Mouse (Mus musculus): ENCODE results near the gene Sgsm2.

DNA sequence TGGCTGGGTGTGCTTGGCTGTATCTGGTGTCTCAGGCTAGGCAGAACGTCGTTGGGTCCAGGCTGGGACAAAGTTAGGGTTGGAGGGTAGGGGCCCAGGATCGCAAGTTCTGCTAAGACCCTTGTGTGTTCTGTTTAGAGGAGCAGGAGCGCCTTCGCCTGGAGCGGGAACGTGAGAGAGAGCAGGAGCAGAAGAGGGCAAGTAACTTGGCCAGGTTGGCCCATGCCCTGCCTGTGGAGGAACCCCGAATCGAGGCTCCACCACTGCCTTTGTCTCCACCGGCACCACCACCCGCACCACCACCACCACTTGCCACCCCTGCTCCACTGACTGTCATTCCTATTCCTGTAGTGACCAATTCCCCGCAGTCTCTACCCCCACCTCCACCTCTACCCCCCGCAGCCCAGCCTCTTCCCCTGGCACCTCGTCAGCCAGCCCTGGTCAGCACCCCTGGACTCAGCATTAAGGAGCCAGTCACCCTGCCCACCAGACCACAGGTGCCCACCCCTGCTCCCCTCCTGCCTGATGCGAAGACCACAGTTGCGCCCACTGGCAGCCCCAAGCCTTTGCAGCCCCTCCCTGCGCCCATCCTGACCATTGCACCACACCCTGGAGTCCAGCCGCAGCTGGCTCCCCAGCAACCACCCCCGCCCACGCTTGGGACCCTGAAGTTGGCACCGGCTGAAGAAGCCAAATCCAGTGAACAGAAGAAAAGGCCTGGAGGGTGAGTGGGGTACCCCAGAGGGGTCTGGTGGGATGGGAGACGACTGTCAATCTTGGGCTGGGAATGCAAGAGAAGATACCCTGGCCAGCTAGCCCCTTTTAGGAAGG is 60.4 kb downstream of the Sgsm2 start:
- TF ChIP-seq POLR2A (IDR thresholded peaks at IDR 0.05; ENCODE audit: low read depth, low read length) = no peak
- TF ChIP-seq CTCF (IDR thresholded peaks at IDR 0.05; ENCODE audit: extremely low read depth, insufficient read depth, insufficient read length, insufficient replicate concordance) = no peak

Measured in spleen, adult 2 months (tissue).